Mouse (Mus musculus): ENCODE results near the gene Srrm4. TPM values are rescaled to one million over a fixed set of nuclear protein-coding genes. Genes with fewer than 3 reads are reported as not detected.

The Srrm4 gene
- polyA plus RNA-seq (2014; fragmentation: Nextera tagmentation; extraction: Ambion mirVana) = 0.73 and 0.88 TPM in 2 replicates

GRCm38 (mm10) chr5:116591346-116592048, at the start of gene Srrm4:
TSS of gene Srrm4 (minus strand) at chr5:116591817.
- no peaks in the 10 kb centered on the region for H3K36me3 ChIP-seq (ENCODE audit: control insufficient read depth, insufficient read depth, low read length)
- no peaks in the 10 kb centered on the region; a peak in 1 of 4 replicates for H3K4me1 ChIP-seq (ENCODE audit: control insufficient read depth in 2 of 2, insufficient read depth in 2 of 2, low read length in 2 of 2)
- ATAC-seq (ENCODE audit: insufficient number of reproducible peaks, insufficient read depth, low FRiP score, low read depth) = no peak
- no peak within 1 kb of the TSS for H3K9ac ChIP-seq (ENCODE audit: low read length)
- H3K4me3 ChIP-seq (ENCODE audit: control insufficient read depth in 1 of 2, insufficient read depth in 1 of 2, low read depth in 1 of 2, low read length in 2 of 2) = peak within 1 kb of the TSS in 1 of 2 experiments; percentile 16; a peak in 2 of 4 replicates
- no peak within 1 kb of the TSS for H3K27ac ChIP-seq (replicated peaks in 1 of 2; ENCODE audit: control insufficient read depth in 1 of 2, insufficient read depth in 1 of 2, low read depth in 2 of 2, low read length in 2 of 2)
- 2% methylated on average over 53 of the region's 53 CpGs for WGBS
- peaks cover 7% of the 10 kb centered on the region for H3K9me3 ChIP-seq (ENCODE audit: control insufficient read depth, low read length)
- H3K4me2 ChIP-seq (ENCODE audit: low read length) = peak within 1 kb of the TSS; percentile 46
- peaks cover 57% of the 10 kb centered on the region for H3K27me3 ChIP-seq (ENCODE audit: control insufficient read depth, insufficient read depth, low read length)

DNA sequence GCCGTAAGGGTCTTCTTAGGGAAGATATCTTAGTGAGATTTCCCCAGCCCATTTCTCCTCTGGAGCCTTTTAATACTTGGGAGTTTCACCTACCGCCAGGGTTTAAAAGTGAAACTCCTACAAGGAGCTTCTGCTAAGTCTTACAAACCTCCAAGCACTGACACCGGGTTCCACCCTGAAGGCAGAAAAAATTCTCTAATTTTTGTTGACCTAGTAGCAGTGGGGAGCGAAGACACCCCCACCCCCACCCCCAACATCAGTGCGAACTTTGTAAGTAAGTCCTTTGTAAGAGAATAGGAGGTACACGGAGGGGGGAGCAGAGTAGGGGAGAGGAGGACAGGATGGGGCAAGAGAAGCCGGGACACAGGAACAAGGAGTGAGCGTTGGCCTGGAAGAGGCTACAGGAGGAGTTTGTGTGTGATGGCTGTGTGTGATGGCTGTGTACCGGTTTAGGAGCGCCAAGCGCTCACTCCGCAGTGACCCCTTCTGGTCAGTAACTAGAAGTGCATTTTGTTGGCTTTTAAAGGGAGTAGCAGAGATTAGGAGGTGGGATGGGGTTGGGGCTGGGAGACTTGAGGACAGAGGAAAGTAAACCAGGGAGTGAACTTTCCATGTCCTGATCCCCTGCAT, 1.3 kb upstream of the Srrm4 start:
- H3K27ac ChIP-seq (replicated peaks in 1 of 2; ENCODE audit: control insufficient read depth in 1 of 2, insufficient read depth in 1 of 2, low read depth in 2 of 2, low read length in 2 of 2) = no peak overlapping the region
- no peaks in the 10 kb centered on the region for H3K36me3 ChIP-seq (ENCODE audit: control insufficient read depth, insufficient read depth, low read length)
- H3K9me3 ChIP-seq (ENCODE audit: control insufficient read depth, low read length) = peaks cover 7% of the 10 kb centered on the region
- ATAC-seq (ENCODE audit: insufficient number of reproducible peaks, insufficient read depth, low FRiP score, low read depth) = no peak
- H3K4me3 ChIP-seq (ENCODE audit: control insufficient read depth in 1 of 2, insufficient read depth in 1 of 2, low read depth in 1 of 2, low read length in 2 of 2) = no peak overlapping the region
- peaks cover 57% of the 10 kb centered on the region for H3K27me3 ChIP-seq (ENCODE audit: control insufficient read depth, insufficient read depth, low read length)
- 1% methylated on average over 12 of the region's 12 CpGs for WGBS
- no peaks in the 10 kb centered on the region; a peak in 1 of 4 replicates for H3K4me1 ChIP-seq (ENCODE audit: control insufficient read depth in 2 of 2, insufficient read depth in 2 of 2, low read length in 2 of 2)
- peak overlapping the region; percentile 28; the same call in 1 of the 2 replicates for H3K4me2 ChIP-seq (ENCODE audit: low read length)
- H3K9ac ChIP-seq (ENCODE audit: low read length) = no peak overlapping the region

DNA sequence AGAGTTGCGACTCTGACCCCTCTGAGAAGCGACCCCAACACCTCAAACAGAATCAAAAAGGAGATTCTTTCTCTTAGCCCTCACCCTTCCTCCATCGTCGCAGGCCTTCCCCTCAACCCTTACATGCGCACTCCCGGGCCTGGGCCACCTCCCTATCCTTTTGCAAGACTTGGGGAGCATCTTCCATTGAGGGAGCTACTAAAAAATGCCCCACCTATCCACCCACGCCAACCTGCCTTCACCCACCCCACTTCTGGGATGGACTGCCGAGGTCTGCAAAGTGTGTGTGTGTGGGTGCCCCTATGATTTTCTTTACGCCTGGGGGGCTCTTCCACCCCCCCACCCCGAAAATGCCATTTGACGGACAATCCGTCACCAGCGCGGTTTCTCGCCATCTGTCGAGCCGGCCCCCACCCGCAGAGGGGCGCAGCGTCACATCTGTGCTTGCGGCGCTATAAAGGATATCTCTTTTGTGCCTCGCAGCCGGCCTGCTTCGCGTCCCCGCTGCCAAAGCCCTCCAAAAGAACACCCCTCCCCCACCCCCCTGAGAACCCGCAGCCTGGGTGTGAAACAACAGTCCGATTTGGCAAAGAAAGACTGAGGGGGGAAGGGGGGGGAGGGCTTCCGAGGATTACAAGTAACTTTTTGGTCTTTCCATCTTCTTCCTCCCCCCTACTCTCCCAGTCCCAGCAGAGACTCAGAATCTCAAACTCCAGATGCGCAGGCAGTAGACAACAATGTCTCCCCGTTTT, 608 bp upstream of the Srrm4 start:
- H3K4me2 ChIP-seq (ENCODE audit: low read length) = peak overlapping the region; percentile 46
- H3K4me1 ChIP-seq (ENCODE audit: control insufficient read depth in 2 of 2, insufficient read depth in 2 of 2, low read length in 2 of 2) = no peaks in the 10 kb centered on the region; a peak in 1 of 4 replicates
- no peaks in the 10 kb centered on the region for H3K36me3 ChIP-seq (ENCODE audit: control insufficient read depth, insufficient read depth, low read length)
- peaks cover 7% of the 10 kb centered on the region for H3K9me3 ChIP-seq (ENCODE audit: control insufficient read depth, low read length)
- H3K9ac ChIP-seq (ENCODE audit: low read length) = no peak overlapping the region
- peaks cover 57% of the 10 kb centered on the region for H3K27me3 ChIP-seq (ENCODE audit: control insufficient read depth, insufficient read depth, low read length)
- under 1% methylated on average over 32 of the region's 32 CpGs for WGBS
- peak overlapping the region in 1 of 2 experiments; percentile 16; a peak in 1 of 4 replicates for H3K4me3 ChIP-seq (ENCODE audit: control insufficient read depth in 1 of 2, insufficient read depth in 1 of 2, low read depth in 1 of 2, low read length in 2 of 2)
- no peak overlapping the region for H3K27ac ChIP-seq (replicated peaks in 1 of 2; ENCODE audit: control insufficient read depth in 1 of 2, insufficient read depth in 1 of 2, low read depth in 2 of 2, low read length in 2 of 2)
- no peak for ATAC-seq (ENCODE audit: insufficient number of reproducible peaks, insufficient read depth, low FRiP score, low read depth)

- no peak for ATAC-seq (ENCODE audit: insufficient number of reproducible peaks, insufficient read depth, low FRiP score, low read depth)
- Histone ChIP-seq H3K4me3 (ENCODE audit: control insufficient read depth in 1 of 2, insufficient read depth in 1 of 2, low read depth in 1 of 2, low read length in 2 of 2) (no peak overlapping the region), H3K36me3 (ENCODE audit: control insufficient read depth, insufficient read depth, low read length) (no peaks in the 10 kb centered on the region), H3K4me2 (ENCODE audit: low read length) (no peak overlapping the region), H3K9ac (ENCODE audit: low read length) (no peak overlapping the region), H3K9me3 (ENCODE audit: control insufficient read depth, low read length) (peaks cover 7% of the 10 kb centered on the region), H3K4me1 (ENCODE audit: control insufficient read depth in 2 of 2, insufficient read depth in 2 of 2, low read length in 2 of 2) (no peaks in the 10 kb centered on the region; a peak in 1 of 4 replicates), H3K27ac (replicated peaks in 1 of 2; ENCODE audit: control insufficient read depth in 1 of 2, insufficient read depth in 1 of 2, low read depth in 2 of 2, low read length in 2 of 2) (no peak overlapping the region), H3K27me3 (ENCODE audit: control insufficient read depth, insufficient read depth, low read length) (peaks cover 57% of the 10 kb centered on the region)
- 6% methylated on average over 10 of the region's 10 CpGs for WGBS
These were observed 919 bp downstream of the Srrm4 start for GRCm38 (mm10) chr5:116590698-116591097.

DNA sequence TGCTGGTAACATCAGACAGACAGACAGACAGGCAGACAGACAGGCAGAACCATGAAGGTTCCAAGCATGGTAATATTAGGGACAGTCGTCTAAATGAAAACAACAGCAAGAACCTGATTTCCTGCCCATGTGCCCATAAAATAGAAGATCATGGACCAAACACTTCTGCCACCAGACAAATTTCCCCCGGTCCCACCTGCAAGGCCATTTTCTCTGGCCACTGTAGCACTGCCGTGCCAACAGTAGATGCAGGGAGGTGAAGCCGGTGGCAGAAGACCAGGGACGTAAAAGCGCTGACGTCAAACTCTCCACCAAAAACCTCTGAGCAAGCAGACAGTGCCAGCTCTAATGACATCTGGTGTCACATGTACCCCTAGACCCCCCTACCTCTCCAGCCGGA, 2.0 kb downstream of the Srrm4 start:
- H3K36me3 ChIP-seq (ENCODE audit: control insufficient read depth, insufficient read depth, low read length) = no peaks in the 10 kb centered on the region
- H3K4me1 ChIP-seq (ENCODE audit: control insufficient read depth in 2 of 2, insufficient read depth in 2 of 2, low read length in 2 of 2) = no peaks in the 10 kb centered on the region; a peak in 1 of 4 replicates
- no peak for ATAC-seq (ENCODE audit: insufficient number of reproducible peaks, insufficient read depth, low FRiP score, low read depth)
- no peak overlapping the region for H3K4me3 ChIP-seq (ENCODE audit: control insufficient read depth in 1 of 2, insufficient read depth in 1 of 2, low read depth in 1 of 2, low read length in 2 of 2)
- H3K27ac ChIP-seq (replicated peaks in 1 of 2; ENCODE audit: control insufficient read depth in 1 of 2, insufficient read depth in 1 of 2, low read depth in 2 of 2, low read length in 2 of 2) = no peak overlapping the region
- H3K27me3 ChIP-seq (ENCODE audit: control insufficient read depth, insufficient read depth, low read length) = peaks cover 57% of the 10 kb centered on the region
- WGBS = 61% methylated on average over 8 of the region's 8 CpGs
- peaks cover 7% of the 10 kb centered on the region for H3K9me3 ChIP-seq (ENCODE audit: control insufficient read depth, low read length)
- no peak overlapping the region for H3K9ac ChIP-seq (ENCODE audit: low read length)
- H3K4me2 ChIP-seq (ENCODE audit: low read length) = no peak overlapping the region

DNA sequence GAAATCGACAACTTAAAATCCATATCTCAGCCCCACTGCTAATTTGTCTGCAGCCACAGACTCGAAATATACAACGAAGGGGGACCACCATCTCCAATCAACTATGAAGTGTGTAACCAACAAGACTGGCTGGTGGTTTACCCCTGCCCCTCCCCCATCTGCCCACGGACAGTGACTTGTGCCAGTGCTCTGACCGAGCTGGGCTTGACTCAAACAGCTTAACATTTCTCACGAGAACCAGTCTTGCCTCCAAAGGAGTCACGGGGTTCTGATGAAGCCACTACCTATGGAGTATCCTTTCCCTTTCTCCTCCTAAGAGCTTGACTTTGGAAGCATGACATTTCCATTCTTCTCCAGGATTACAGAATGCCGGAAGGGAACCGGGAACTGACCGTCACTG, 2.8 kb downstream of the Srrm4 start:
- no peaks in the 10 kb centered on the region for H3K36me3 ChIP-seq (ENCODE audit: control insufficient read depth, insufficient read depth, low read length)
- no peak overlapping the region for H3K27ac ChIP-seq (replicated peaks in 1 of 2; ENCODE audit: control insufficient read depth in 1 of 2, insufficient read depth in 1 of 2, low read depth in 2 of 2, low read length in 2 of 2)
- peaks cover 7% of the 10 kb centered on the region for H3K9me3 ChIP-seq (ENCODE audit: control insufficient read depth, low read length)
- no peak overlapping the region for H3K4me2 ChIP-seq (ENCODE audit: low read length)
- H3K4me1 ChIP-seq (ENCODE audit: control insufficient read depth in 2 of 2, insufficient read depth in 2 of 2, low read length in 2 of 2) = no peaks in the 10 kb centered on the region; a peak in 1 of 4 replicates
- no peak overlapping the region for H3K9ac ChIP-seq (ENCODE audit: low read length)
- H3K4me3 ChIP-seq (ENCODE audit: control insufficient read depth in 1 of 2, insufficient read depth in 1 of 2, low read depth in 1 of 2, low read length in 2 of 2) = no peak overlapping the region
- no peak for ATAC-seq (ENCODE audit: insufficient number of reproducible peaks, insufficient read depth, low FRiP score, low read depth)
- 43% methylated on average over 10 of the region's 10 CpGs for WGBS
- H3K27me3 ChIP-seq (ENCODE audit: control insufficient read depth, insufficient read depth, low read length) = peaks cover 50% of the 10 kb centered on the region

DNA sequence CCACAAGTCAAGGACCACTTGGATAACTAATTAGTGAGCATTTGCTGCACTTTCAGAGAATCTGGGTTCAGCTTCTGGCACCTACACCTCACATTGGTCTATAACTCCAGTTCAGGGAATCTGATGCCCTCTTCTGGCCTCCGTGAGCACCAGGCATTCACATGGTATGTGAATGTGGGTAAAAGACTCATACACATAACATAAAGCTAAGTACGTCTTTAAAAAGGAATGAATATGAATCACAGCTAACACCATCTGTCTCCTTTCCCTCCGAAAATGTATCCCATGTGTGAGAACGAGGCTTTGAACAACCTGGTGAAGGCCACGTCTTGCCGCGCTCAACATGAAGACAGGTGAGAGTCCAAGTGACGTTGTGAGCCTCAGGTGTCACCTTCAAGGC, 12.1 kb downstream of the Srrm4 start:
- H3K27ac ChIP-seq (replicated peaks in 1 of 2; ENCODE audit: control insufficient read depth in 1 of 2, insufficient read depth in 1 of 2, low read depth in 2 of 2, low read length in 2 of 2) = no peak overlapping the region

More for the DNA sequence above, 12.1 kb downstream of the Srrm4 start:
- ATAC-seq (ENCODE audit: insufficient number of reproducible peaks, insufficient read depth, low FRiP score, low read depth) = no peak
- Histone ChIP-seq H3K4me3 (ENCODE audit: control insufficient read depth in 1 of 2, insufficient read depth in 1 of 2, low read depth in 1 of 2, low read length in 2 of 2) (no peak overlapping the region), H3K36me3 (ENCODE audit: control insufficient read depth, insufficient read depth, low read length) (no peaks in the 10 kb centered on the region), H3K27me3 (ENCODE audit: control insufficient read depth, insufficient read depth, low read length) (no peaks in the 10 kb centered on the region), H3K4me2 (ENCODE audit: low read length) (no peak overlapping the region), H3K9me3 (ENCODE audit: control insufficient read depth, low read length) (no peaks in the 10 kb centered on the region), H3K9ac (ENCODE audit: low read length) (no peak overlapping the region), H3K4me1 (ENCODE audit: control insufficient read depth in 2 of 2, insufficient read depth in 2 of 2, low read length in 2 of 2) (no peaks in the 10 kb centered on the region)
- 81% methylated on average over 8 of the region's 8 CpGs for WGBS

Measured in heart, embryonic 14.5 days (tissue).